Mouse (Mus musculus) heart, adult 2 months (tissue): ENCODE data around the gene Psma3. TPM values are rescaled to one million over a fixed set of nuclear protein-coding genes. Genes with fewer than 3 reads are reported as not detected.

Source experiments
- DNase-seq, 2 experiments: peaks; one replicate each; pipeline ENCODE4 v3.0.0; 2021
- H3K27ac ChIP-seq: fragments of 200-600 bp; 2 replicates; pipeline ENCODE4 v1.8.1; 2022
- H3K27me3 ChIP-seq: fragments of 200-500 bp; 2 replicates; pipeline ENCODE4 v1.6.1; 2012; ENCODE audit warnings: mild to moderate bottlenecking, low read length, inconsistent platforms, mixed read lengths; ENCODE audit not compliant: control insufficient read depth, insufficient read depth
- H3K36me3 ChIP-seq: fragments of 200-500 bp; 2 replicates; pipeline ENCODE4 v1.6.1; 2012; ENCODE audit warnings: low read length, inconsistent platforms; ENCODE audit not compliant: control insufficient read depth, insufficient read depth
- H3K4me1 ChIP-seq: fragments of 200-500 bp; 2 replicates; pipeline ENCODE4 v1.6.1; 2011; ENCODE audit warnings: low read length; ENCODE audit not compliant: control insufficient read depth, insufficient read depth
- H3K4me3 ChIP-seq: fragments of 200-600 bp; 2 replicates; pipeline ENCODE4 v1.8.1; 2022
- H3K79me2 ChIP-seq: fragments of 200-500 bp; replicated peaks from 2 replicates; pipeline ENCODE4 v1.6.1; 2012; ENCODE audit warnings: mild to moderate bottlenecking, inconsistent platforms, low read length, moderate library complexity, mixed read lengths; ENCODE audit not compliant: control insufficient read depth, insufficient read depth
- H3K9ac ChIP-seq: fragments of 200-500 bp; 2 replicates; pipeline ENCODE4 v1.6.1; 2012; ENCODE audit warnings: low read depth, mild to moderate bottlenecking, control low read depth, inconsistent platforms, low read length, mixed read lengths
- CTCF ChIP-seq: fragments of 200-600 bp; IDR thresholded peaks from 2 replicates; pipeline ENCODE4 v1.8.1; 2022; ENCODE audit warnings: antibody characterized with exemption, mild to moderate bottlenecking, moderate library complexity
- EP300 ChIP-seq: fragments of 200-500 bp; IDR thresholded peaks from 2 replicates; pipeline ENCODE4 v1.6.1; 2011; ENCODE audit warnings: low read depth, low read length, control low read depth; ENCODE audit not compliant: insufficient read depth
- POLR2A ChIP-seq: fragments of 200-500 bp; IDR thresholded peaks from 2 replicates; pipeline ENCODE4 v1.6.1; 2011; ENCODE audit warnings: mild to moderate bottlenecking, low read depth, low read length, control low read depth; ENCODE audit not compliant: insufficient read depth
- WGBS: fragments of 180-500 bp; shearing (Covaris S2); methylation state at CpG from one replicate; pipeline ENCODE4 v1.1.7; 2018; 5-methylcytosine and 5-hydroxymethylcytosine counted together
- intact Hi-C: fragments of 180-260 bp; cut with DNase I; formaldehyde crosslinking; loops from one replicate; pipeline ENCODE4 v1.15.1; 2025
- long read RNA-seq: library from polyadenylated mRNA; stranded (forward); transcript quantifications from one replicate; pipeline ENCODE4 v2.0.0, GENCODE M21; 2021
- polyA plus RNA-seq: library from polyadenylated mRNA; depleted of rRNA; stranded (reverse); fragments of >200 nt; gene quantifications from 2 replicates; pipeline ENCODE4 v1.2.3, GENCODE M21; 2012; rRNA removed
- total RNA-seq, 2 experiments: library from RNA; stranded (reverse); gene quantifications; 2 replicates each; pipeline ENCODE4 v1.2.3; 2021

Psma3 gene
- total RNA-seq = 100 to 1,000 TPM; 174 to 186 TPM
- polyA plus RNA-seq = 27.6 and 54.1 TPM in 2 replicates
- long read RNA-seq, transcript Psma3-202 (11 exons, 2,846 nt) = major isoform, 102 of 130 reads
- long read RNA-seq, transcript Psma3-201 (11 exons, 875 nt) = minor isoform, 5 of 130 reads
- long read RNA-seq, partial matches to known transcripts = 4 of 130 reads
- long read RNA-seq, other reads (novel, unspliced or antisense) = 14 of 130 reads

GRCm38 (mm10) chr12:70974441-70975266, at the start of gene Psma3:
Gene Psma3, plus strand, starts transcription at chr12:70974621.
- peak within 1 kb of the TSS; percentile 98 for H3K27ac ChIP-seq
- DNase-seq = peak; percentile 92 to 95
- peak within 1 kb of the TSS; percentile 100 for H3K4me3 ChIP-seq
- TF ChIP-seq CTCF (peak; percentile 43), EP300 (no peak), POLR2A (peak; percentile 93)
- peaks cover 7% of the 10 kb centered on the region for H3K36me3 ChIP-seq
- H3K9ac ChIP-seq = peak within 1 kb of the TSS; percentile 95
- intact Hi-C loops = loop anchor here (1.0 kb wide), 1 partner anchor 41 kb away; the partner anchor contains the start of gene Arid4a
- H3K4me1 ChIP-seq = peaks cover 5% of the 10 kb centered on the region
- WGBS = under 1% methylated on average over 71 of the region's 71 CpGs
- H3K27me3 ChIP-seq = no peaks in the 10 kb centered on the region
- H3K79me2 ChIP-seq = peaks cover 1% of the 10 kb centered on the region; the same call in 1 of the 2 replicates

- no peaks in the 10 kb centered on the region for H3K27me3 ChIP-seq
- no peaks in the 10 kb centered on the region for H3K36me3 ChIP-seq
- TF ChIP-seq CTCF (no peak), POLR2A (no peak), EP300 (no peak)
- 86% methylated on average over 4 of the region's 4 CpGs for WGBS
- no peak overlapping the region for H3K9ac ChIP-seq
- DNase-seq = no peak
- intact Hi-C loops = no loop called here
- H3K4me1 ChIP-seq = no peaks in the 10 kb centered on the region
- no peak overlapping the region for H3K27ac ChIP-seq
- H3K79me2 ChIP-seq = no peaks in the 10 kb centered on the region
- H3K4me3 ChIP-seq = no peak overlapping the region
Measured at GRCm38 (mm10) chr12:70929781-70930180, 44.6 kb upstream of the Psma3 start.

- Histone ChIP-seq H3K4me3 (peak overlapping the region; percentile 98), H3K79me2 (no peaks in the 10 kb centered on the region), H3K9ac (peak overlapping the region; percentile 75), H3K27ac (peak overlapping the region; percentile 95), H3K36me3 (peaks cover 2% of the 10 kb centered on the region), H3K27me3 (no peaks in the 10 kb centered on the region), H3K4me1 (no peaks in the 10 kb centered on the region; the same call in 1 of the 2 replicates)
- TF ChIP-seq EP300 = no peak
- no peak for TF ChIP-seq POLR2A
- no peak for TF ChIP-seq CTCF
- 36% methylated on average over 6 of the region's 12 CpGs for WGBS
- intact Hi-C loops = no loop called here
- peak in 1 of 2 experiments; percentile 6 for DNase-seq
Measured at GRCm38 (mm10) chr12:70937150-70937549, 37.3 kb upstream of the Psma3 start.

GRCm38 (mm10) chr12:70937571-70938384, 36.6 kb upstream of the Psma3 start, which contains the start of gene Actr10:
Gene Actr10, plus strand, starts transcription at chr12:70937857.
- intact Hi-C loops = loop anchor here (2.0 kb wide), 1 partner anchor 31 kb away; no protein-coding TSS in a partner anchor
- peak within 1 kb of the TSS; percentile 91 for H3K9ac ChIP-seq
- DNase-seq = peak; percentile 94 to 98
- no peaks in the 10 kb centered on the region; the same call in 1 of the 2 replicates for H3K4me1 ChIP-seq
- peak within 1 kb of the TSS; percentile 98 for H3K4me3 ChIP-seq
- under 1% methylated on average over 58 of the region's 59 CpGs for WGBS
- no peaks in the 10 kb centered on the region for H3K79me2 ChIP-seq
- TF ChIP-seq CTCF = no peak
- TF ChIP-seq EP300 = 0 out of 2 replicates have a peak, but pooled peaks have one; percentile 25
- TF ChIP-seq POLR2A = peak; percentile 99
- peaks cover 2% of the 10 kb centered on the region for H3K36me3 ChIP-seq
- H3K27ac ChIP-seq = peak within 1 kb of the TSS; percentile 95
- no peaks in the 10 kb centered on the region for H3K27me3 ChIP-seq

GRCm38 (mm10) chr12:70940806-70941205, 33.6 kb upstream of the Psma3 start:
- H3K27me3 ChIP-seq = no peaks in the 10 kb centered on the region
- no peak overlapping the region for H3K9ac ChIP-seq
- TF ChIP-seq EP300 = no peak
- TF ChIP-seq POLR2A = no peak
- no peak for TF ChIP-seq CTCF
- 92% methylated on average over 7 of the region's 7 CpGs for WGBS
- no peaks in the 10 kb centered on the region; the same call in 1 of the 2 replicates for H3K4me1 ChIP-seq
- H3K36me3 ChIP-seq = peaks cover 6% of the 10 kb centered on the region
- no peak for DNase-seq
- intact Hi-C loops = no loop called here
- no peak overlapping the region for H3K4me3 ChIP-seq
- no peaks in the 10 kb centered on the region for H3K79me2 ChIP-seq
- no peak overlapping the region for H3K27ac ChIP-seq
